Mouse (Mus musculus) stomach, embryonic 16.5 days (tissue): ENCODE results near the gene Kcnn3. TPM values are rescaled to one million over a fixed set of nuclear protein-coding genes. Genes with fewer than 3 reads are reported as not detected.

Source experiments
- ATAC-seq: fragments of 200-750 bp; cut with Nextera tagmentation; 2 replicates; pipeline ENCODE4 v1.8.0; 2017; ENCODE audit warnings: moderate number of reproducible peaks, moderate TSS enrichment; ENCODE audit not compliant: insufficient read depth, low FRiP score
- H3K27ac ChIP-seq: fragments of 300-500 bp; sonication (generic); 2 replicates; pipeline ENCODE4 v1.5.1; 2014; ENCODE audit warnings: low read length
- H3K27me3 ChIP-seq: fragments of 300-500 bp; sonication (generic); 2 replicates; pipeline ENCODE4 v1.6.1; 2014; ENCODE audit warnings: low read length, control low read depth, mixed read lengths; ENCODE audit not compliant: control insufficient read depth, insufficient read depth
- H3K36me3 ChIP-seq: fragments of 300-500 bp; sonication (generic); 2 replicates; pipeline ENCODE4 v1.6.1; 2014; ENCODE audit warnings: low read length; ENCODE audit not compliant: control insufficient read depth, insufficient read depth
- H3K4me1 ChIP-seq: fragments of 300-500 bp; sonication (generic); 2 replicates; pipeline ENCODE4 v1.6.1; 2014; ENCODE audit warnings: low read length, control low read depth, mixed read lengths; ENCODE audit not compliant: control insufficient read depth, insufficient read depth
- H3K4me2 ChIP-seq: fragments of 300-500 bp; sonication (generic); 2 replicates; pipeline ENCODE4 v1.6.1; 2014; ENCODE audit warnings: low read depth, low read length, mixed read lengths
- H3K4me3 ChIP-seq: fragments of 300-500 bp; sonication (generic); replicated peaks from 2 replicates; pipeline ENCODE4 v1.5.1; 2014; ENCODE audit warnings: mild to moderate bottlenecking, low read length
- H3K9ac ChIP-seq: fragments of 300-500 bp; sonication (generic); 2 replicates; pipeline ENCODE4 v1.6.1; 2014; ENCODE audit warnings: low read length
- H3K9me3 ChIP-seq: fragments of 300-500 bp; sonication (generic); replicated peaks from 2 replicates; pipeline ENCODE4 v1.6.1; 2016; ENCODE audit warnings: low read length, control low read depth; ENCODE audit not compliant: control insufficient read depth
- WGBS: fragments of 180-500 bp; shearing (Covaris S2); extraction: QIAGEN DNeasy Blood & Tissue Kit; methylation state at CpG from one replicate; pipeline ENCODE4 v1.1.7; 2014; 5-methylcytosine and 5-hydroxymethylcytosine counted together
- polyA plus RNA-seq: library from polyadenylated mRNA; unstranded; fragments of >200 nt; fragmentation: Nextera tagmentation; extraction: Ambion mirVana; gene quantifications from 2 replicates; pipeline ENCODE4 v1.2.1, GENCODE M21; 2015

The Kcnn3 gene
- polyA plus RNA-seq, 1 experiment from 2014 or later = 5.9 TPM

DNA sequence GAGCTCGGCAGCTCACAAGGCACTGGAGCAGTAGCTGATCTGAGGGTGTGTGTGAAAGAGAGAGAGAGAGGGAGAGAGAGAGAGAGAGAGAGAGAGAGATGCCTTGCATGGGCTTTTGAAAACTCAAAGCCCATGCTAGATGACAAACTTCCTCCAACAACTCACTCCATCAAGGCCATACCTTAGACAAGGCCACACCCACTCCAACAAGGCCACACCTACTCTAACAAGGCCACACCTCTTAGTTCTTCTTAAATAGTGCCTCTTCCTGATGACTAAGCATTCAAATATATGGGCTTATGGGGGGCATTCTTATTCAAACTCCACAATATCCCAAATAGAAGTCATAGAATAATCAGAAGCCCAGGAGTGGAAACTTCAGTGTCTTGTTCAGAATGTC lies 49.1 kb downstream of the Kcnn3 start:
- H3K4me1 ChIP-seq = no peaks in the 10 kb centered on the region
- H3K9me3 ChIP-seq = no peaks in the 10 kb centered on the region
- no peak overlapping the region for H3K27ac ChIP-seq
- no peak overlapping the region for H3K9ac ChIP-seq
- H3K36me3 ChIP-seq = no peaks in the 10 kb centered on the region
- H3K4me3 ChIP-seq = no peak overlapping the region
- H3K27me3 ChIP-seq = no peaks in the 10 kb centered on the region
- no peak overlapping the region for H3K4me2 ChIP-seq
- 82% methylated on average over 1 of the region's 1 CpGs for WGBS
- ATAC-seq = no peak

DNA sequence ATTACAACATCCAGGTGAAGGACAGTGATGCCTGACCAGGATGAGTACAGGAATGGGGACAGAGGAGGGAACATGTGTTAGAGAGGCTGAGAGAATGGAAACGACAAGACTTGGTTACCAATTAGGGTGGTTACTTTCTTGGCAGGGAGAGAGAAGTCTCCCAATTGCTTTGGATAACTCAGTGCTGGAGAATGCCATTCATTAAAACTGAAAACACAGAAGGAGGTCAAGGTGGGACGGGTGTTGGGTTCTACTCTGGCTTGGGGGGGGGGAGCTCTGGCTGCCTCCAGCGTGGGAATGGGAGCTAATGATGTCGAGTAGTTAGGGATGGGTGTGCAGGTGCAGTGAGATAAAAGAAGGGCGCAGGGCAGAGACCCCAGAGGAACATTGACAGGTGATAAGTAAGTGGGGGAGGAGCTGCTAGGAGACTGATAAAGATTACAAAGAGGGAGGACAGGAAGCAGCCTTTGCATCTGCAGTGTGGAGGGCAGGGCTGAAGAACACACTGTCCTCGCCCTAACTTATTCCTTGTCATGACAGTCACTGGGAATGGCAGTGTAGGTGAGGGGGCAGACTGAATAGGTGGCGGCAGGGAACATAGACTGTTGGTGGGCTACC lies 49.9 kb downstream of the Kcnn3 start:
- H3K9me3 ChIP-seq = no peaks in the 10 kb centered on the region
- H3K27ac ChIP-seq = no peak overlapping the region
- no peaks in the 10 kb centered on the region for H3K36me3 ChIP-seq
- WGBS = 28% methylated on average over 7 of the region's 7 CpGs
- H3K4me1 ChIP-seq = no peaks in the 10 kb centered on the region
- no peak for ATAC-seq
- H3K9ac ChIP-seq = no peak overlapping the region
- no peak overlapping the region for H3K4me2 ChIP-seq
- no peaks in the 10 kb centered on the region for H3K27me3 ChIP-seq
- H3K4me3 ChIP-seq = no peak overlapping the region

DNA sequence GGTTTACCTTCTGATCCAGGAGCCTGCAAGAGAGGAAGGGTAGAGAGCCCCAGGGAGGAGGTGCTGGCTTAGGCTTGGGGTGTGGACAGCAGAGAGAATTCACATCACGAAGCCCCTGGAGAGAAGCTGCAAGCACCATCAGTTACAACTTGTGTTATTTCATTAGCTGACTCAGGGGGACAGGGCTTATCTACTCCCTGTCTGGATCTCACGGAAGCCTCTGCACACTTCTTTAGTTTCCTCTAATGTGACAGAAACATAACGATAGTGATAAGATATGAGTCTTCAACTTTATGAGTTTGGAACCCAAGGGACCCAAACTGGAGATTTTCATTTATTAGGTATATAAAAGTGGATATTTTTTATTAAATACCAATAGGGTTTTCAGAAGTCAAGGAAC lies 50.4 kb downstream of the Kcnn3 start:
- Histone ChIP-seq H3K4me1 (no peaks in the 10 kb centered on the region), H3K36me3 (no peaks in the 10 kb centered on the region), H3K9me3 (no peaks in the 10 kb centered on the region), H3K9ac (no peak overlapping the region), H3K27me3 (no peaks in the 10 kb centered on the region), H3K27ac (no peak overlapping the region), H3K4me3 (no peak overlapping the region), H3K4me2 (no peak overlapping the region)
- 23% methylated on average over 3 of the region's 3 CpGs for WGBS
- ATAC-seq = no peak

DNA sequence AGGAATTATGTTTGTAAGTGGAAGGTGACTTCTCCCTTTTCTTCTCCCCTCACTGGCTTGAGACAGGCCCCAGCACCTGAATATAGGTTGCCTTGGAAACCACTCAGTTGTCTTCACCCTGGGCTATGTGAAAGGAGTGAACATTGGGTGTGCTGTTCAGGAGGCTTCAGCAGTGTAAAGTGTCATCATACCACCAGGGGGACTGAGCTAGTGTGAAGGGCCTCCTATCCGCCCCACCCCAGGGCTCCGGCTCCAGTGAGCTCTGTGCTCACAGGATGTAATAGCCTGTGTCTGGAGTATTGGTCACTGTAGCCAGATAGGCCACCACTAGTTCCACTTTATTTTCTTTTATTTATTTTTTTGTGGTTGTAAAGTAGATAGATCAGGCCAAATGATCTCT lies 54.3 kb downstream of the Kcnn3 start:
- no peaks in the 10 kb centered on the region for H3K27me3 ChIP-seq
- H3K36me3 ChIP-seq = no peaks in the 10 kb centered on the region
- no peak overlapping the region for H3K27ac ChIP-seq
- H3K4me1 ChIP-seq = no peaks in the 10 kb centered on the region
- no peak overlapping the region for H3K4me3 ChIP-seq
- H3K9me3 ChIP-seq = no peaks in the 10 kb centered on the region
- no peak overlapping the region for H3K4me2 ChIP-seq
- WGBS = 61% methylated on average over 2 of the region's 2 CpGs
- no peak for ATAC-seq
- H3K9ac ChIP-seq = no peak overlapping the region

DNA sequence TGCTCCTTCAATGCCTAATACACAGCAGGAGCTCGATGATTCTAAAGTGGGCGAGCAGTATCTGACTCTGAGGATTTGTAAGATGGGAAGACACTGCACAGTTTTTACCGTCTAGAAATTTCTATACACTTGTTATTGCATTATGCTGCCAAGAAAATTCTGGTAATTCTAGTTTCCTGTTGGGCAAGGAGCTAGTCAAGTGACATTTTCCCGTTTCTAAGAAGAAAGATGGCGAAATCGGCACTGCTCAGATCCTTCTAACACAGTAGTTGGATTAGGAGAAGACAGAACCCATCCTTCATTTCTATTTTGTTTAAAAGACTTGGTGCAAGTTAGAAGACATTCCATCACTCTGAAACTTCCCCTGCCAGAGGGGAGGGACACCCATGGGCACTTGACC lies 56.4 kb downstream of the Kcnn3 start:
- Histone ChIP-seq H3K27me3 (no peaks in the 10 kb centered on the region), H3K4me1 (no peaks in the 10 kb centered on the region), H3K4me3 (no peak overlapping the region), H3K36me3 (no peaks in the 10 kb centered on the region), H3K27ac (no peak overlapping the region), H3K9me3 (no peaks in the 10 kb centered on the region), H3K4me2 (no peak overlapping the region), H3K9ac (no peak overlapping the region)
- no peak for ATAC-seq
- WGBS = 82% methylated on average over 6 of the region's 6 CpGs

DNA sequence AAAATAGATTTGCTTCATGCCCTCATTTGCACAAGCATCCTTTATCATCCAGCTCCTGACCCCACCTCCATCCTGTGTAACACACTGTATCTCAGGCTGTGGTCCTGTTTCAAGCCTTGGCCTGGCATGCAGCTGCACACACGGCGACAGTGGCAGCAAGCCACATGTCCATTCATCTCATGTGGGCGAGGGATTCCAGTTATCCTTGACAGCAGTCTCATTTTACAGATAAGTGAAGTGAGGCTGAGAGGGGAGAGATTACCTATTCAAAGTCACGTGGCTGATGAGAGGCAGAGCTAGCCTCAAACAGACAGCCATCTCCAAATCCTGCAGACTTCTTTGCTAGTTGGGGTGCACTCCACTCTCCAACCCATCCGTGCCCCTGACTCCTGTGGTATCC lies 57.2 kb downstream of the Kcnn3 start:
- Histone ChIP-seq H3K27ac (no peak overlapping the region), H3K9ac (no peak overlapping the region), H3K4me3 (no peak overlapping the region), H3K4me2 (no peak overlapping the region), H3K36me3 (no peaks in the 10 kb centered on the region), H3K27me3 (no peaks in the 10 kb centered on the region), H3K4me1 (no peaks in the 10 kb centered on the region), H3K9me3 (no peaks in the 10 kb centered on the region)
- ATAC-seq = no peak
- 71% methylated on average over 5 of the region's 5 CpGs for WGBS

DNA sequence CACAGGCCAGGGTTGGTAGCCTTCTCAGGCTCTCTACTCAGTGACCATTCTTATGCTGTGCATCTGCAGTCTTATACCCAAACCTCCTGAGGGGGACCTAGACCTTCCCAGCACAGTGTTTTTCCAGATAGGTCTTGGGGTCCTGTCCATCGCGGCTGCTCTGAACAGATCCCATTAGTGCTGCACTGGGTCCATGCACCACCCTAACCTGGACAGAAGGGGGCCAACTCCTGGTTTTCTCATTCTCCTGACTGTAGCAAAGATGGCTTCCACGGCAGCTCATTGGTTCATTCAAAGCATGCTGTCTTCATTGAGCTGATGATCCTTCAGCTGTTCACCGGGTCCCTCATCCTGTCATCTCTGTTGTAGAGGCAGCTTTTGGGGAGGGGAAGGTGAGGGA lies 58.1 kb downstream of the Kcnn3 start:
- Histone ChIP-seq H3K9me3 (no peaks in the 10 kb centered on the region), H3K36me3 (no peaks in the 10 kb centered on the region), H3K27me3 (no peaks in the 10 kb centered on the region), H3K4me2 (no peak overlapping the region), H3K4me3 (no peak overlapping the region), H3K9ac (no peak overlapping the region), H3K4me1 (no peaks in the 10 kb centered on the region), H3K27ac (no peak overlapping the region)
- ATAC-seq = no peak
- WGBS = 75% methylated on average over 4 of the region's 4 CpGs

DNA sequence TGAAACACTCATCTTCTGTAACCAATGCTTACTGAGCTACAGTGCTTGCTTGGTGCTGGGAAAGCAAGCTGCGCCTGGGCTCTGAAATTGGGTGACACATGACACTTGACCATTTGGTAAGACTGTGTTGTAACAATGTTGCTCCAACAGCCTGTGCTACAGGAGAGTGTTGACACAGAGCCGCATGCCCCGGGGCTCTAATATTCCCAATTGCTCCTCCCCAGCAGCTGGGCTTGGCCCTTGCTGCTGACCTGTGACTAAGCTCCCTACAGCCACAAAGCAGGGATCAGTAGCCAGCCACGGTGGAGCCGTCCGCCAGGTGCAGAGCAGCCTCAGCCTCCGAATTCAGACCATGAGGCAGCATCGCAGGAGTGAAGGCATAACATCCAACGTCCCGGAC lies 58.8 kb downstream of the Kcnn3 start:
- H3K36me3 ChIP-seq = no peaks in the 10 kb centered on the region
- H3K9me3 ChIP-seq = no peaks in the 10 kb centered on the region
- no peak overlapping the region for H3K9ac ChIP-seq
- WGBS = 41% methylated on average over 10 of the region's 10 CpGs
- H3K4me3 ChIP-seq = no peak overlapping the region
- no peak overlapping the region for H3K4me2 ChIP-seq
- no peaks in the 10 kb centered on the region for H3K4me1 ChIP-seq
- ATAC-seq = no peak
- H3K27ac ChIP-seq = no peak overlapping the region
- no peaks in the 10 kb centered on the region for H3K27me3 ChIP-seq

DNA sequence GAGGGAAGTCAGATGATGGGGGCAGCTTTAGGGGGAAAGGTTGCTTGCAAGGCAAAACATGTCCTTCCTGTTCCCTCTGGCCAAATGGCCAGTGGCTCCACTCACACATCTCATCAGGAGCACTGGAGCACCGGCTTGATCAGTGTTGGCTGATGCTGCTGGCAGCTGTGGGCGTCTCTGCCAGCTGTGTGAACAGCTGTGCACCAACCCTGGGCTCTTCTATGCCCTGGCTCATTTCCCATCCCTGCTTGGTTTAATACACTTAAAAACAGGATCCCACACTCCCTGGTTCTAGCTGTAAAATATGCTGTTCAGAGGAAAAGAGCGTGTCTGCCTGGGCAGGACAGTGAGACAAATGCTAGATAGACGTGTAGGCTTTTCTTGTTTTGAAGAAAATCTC lies 64.3 kb downstream of the Kcnn3 start:
- Histone ChIP-seq H3K9me3 (no peaks in the 10 kb centered on the region), H3K36me3 (no peaks in the 10 kb centered on the region), H3K27ac (no peak overlapping the region; the same call in 1 of the 2 replicates), H3K27me3 (no peaks in the 10 kb centered on the region), H3K4me3 (no peak overlapping the region), H3K4me1 (peaks cover 6% of the 10 kb centered on the region; the same call in 1 of the 2 replicates), H3K9ac (no peak overlapping the region), H3K4me2 (no peak overlapping the region)
- 58% methylated on average over 4 of the region's 4 CpGs for WGBS
- ATAC-seq = no peak

DNA sequence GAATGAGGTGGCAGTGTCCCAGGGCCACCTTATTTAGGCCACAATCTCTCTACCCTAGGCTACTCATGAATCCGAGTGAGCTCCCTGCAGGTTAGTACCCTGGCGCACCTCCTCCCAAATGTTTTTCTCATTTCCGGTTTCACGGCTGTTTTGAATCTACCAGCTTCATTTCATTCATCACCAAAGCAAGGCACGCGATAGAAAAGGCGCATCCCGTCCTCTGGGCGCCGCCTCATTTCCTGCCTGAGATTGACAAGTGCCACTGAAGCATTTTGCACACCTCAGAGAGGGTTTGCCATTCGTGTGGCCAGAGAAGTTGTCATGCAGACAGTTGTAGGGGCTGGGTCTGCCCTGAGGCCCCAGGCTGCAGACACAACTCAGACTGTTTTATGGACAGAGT lies 68.5 kb downstream of the Kcnn3 start:
- 83% methylated on average over 11 of the region's 11 CpGs for WGBS

More for the DNA sequence above, 68.5 kb downstream of the Kcnn3 start:
- Histone ChIP-seq H3K9ac (no peak overlapping the region), H3K27me3 (no peaks in the 10 kb centered on the region), H3K4me2 (no peak overlapping the region), H3K36me3 (no peaks in the 10 kb centered on the region), H3K9me3 (no peaks in the 10 kb centered on the region), H3K4me3 (no peak overlapping the region), H3K4me1 (peaks cover 10% of the 10 kb centered on the region; the same call in 1 of the 2 replicates), H3K27ac (no peak overlapping the region)
- no peak for ATAC-seq
